ENCODE assay signal across 14 mouse cellular contexts in genomic region chr8:48032046-48032445, GRCm38 (mm10).
"Had no signal": no experiment of that assay in that cellular context is flagged by ENCODE, and none has a peak within 500 bp of the region (broad histone marks: within the 10 kb centered on the region; RNA-seq: fewer than 3 reads in every experiment).

No protein-coding gene starts in this region.

- H3K4me2 ChIP-seq: lung, embryonic 14.5 days; midbrain, embryonic 13.5 days; midbrain, embryonic 15.5 days; neural tube, embryonic 12.5 days had no signal

- H3K9ac ChIP-seq: lung, embryonic 14.5 days; midbrain, embryonic 13.5 days; midbrain, embryonic 15.5 days; neural tube, embryonic 12.5 days had no signal

- H3K4me3 ChIP-seq: midbrain, embryonic 10.5 days; midbrain, embryonic 13.5 days; midbrain, embryonic 15.5 days; neural tube, embryonic 12.5 days had no signal

- H3K27me3 ChIP-seq: midbrain, embryonic 13.5 days; midbrain, embryonic 15.5 days; neural tube, embryonic 12.5 days had no signal

- H3K36me3 ChIP-seq: midbrain, embryonic 10.5 days; midbrain, embryonic 13.5 days; midbrain, embryonic 15.5 days; neural tube, embryonic 12.5 days had no signal

- ATAC-seq: midbrain, embryonic 13.5 days; midbrain, embryonic 15.5 days had no signal

- H3K4me1 ChIP-seq: midbrain, embryonic 10.5 days; midbrain, embryonic 13.5 days; midbrain, embryonic 15.5 days; neural tube, embryonic 12.5 days had no signal

- H3K27ac ChIP-seq: midbrain, embryonic 10.5 days; midbrain, embryonic 13.5 days; midbrain, embryonic 15.5 days; neural tube, embryonic 12.5 days had no signal

- DNase-seq: lung, adult 18-20 months; lung, embryonic 14.5 days; lung, postnatal 10 days; lung, postnatal 4 days; right cerebral cortex, postnatal 25 days; right cerebral cortex, postnatal 4 days; spleen, adult 18-20 months; thymus, adult 18-20 months; thymus, postnatal 14 days; thymus, postnatal 36 days had no signal

- H3K9me3 ChIP-seq: midbrain, embryonic 10.5 days; midbrain, embryonic 13.5 days; midbrain, embryonic 15.5 days; neural tube, embryonic 12.5 days had no signal
